Mouse (Mus musculus): ENCODE measurements at regions not wholly inside any gene's neighbourhood (a gene's known extent, or its start where the extent isn't known, plus 50 kb on each side); places are given as distances from the start of the nearest gene placed in this dataset.

DNA sequence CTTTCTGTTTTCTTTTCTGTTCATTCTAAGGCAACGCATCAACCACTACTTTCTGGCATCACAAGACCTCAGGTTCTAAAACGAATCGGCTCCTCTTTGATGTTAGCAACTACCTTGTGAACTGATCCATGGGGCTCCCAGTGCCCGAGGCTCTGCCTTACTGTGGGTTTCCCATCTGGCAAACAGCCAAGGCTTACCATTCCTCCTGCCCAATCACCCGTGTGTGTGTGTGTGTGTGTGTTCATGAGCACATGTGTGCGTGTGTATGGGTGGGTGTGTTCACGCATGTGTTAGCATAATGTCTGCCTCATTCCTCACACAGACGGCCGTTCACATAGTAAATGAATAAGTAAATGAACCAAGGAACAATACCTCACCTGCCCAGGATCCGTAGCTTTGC, 138.3 kb upstream of the Lpp start:
- DNase-seq (ENCODE audit: low read depth, low spot score), result no peak

DNA sequence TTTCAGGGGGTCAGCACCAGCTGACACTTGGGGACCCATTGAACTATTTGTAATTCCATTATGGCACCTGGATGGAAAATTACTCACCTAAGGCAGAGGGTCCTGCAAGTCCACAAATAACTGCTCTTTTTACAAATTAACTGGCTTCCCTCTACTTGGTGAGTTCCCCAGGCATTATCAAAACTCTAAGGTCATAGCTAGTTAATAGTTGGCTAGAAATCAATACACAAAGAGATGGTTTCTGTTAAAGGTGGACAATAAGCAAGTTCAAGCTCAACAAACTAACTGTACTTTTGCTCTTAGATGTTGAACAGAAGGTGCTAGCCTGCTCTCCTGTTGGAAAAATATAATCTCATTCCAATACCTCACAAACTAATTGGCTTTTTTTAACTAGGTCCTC, 138.7 kb upstream of the Lpp start:
- DNase-seq (ENCODE audit: low read depth, low spot score), result no peak

DNA sequence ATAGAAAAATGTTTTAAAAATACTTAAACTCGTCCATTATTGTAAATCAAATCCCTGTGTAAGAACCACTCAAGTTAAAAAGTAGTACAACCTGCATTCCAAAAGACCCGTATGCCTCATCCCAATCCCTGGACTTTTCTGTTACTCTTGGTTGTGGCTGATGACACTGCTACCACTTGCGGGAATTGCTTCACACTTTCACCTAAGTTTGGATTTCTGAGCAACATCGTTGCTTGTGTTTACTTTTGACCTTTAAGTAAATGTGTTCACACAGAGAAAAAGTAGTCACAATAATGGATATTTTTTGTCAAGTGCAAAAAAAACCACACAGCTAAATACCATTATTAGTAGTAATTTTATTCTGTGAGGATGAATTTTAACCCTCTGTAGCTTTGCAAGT, 139.2 kb upstream of the Lpp start:
- no peak for DNase-seq (ENCODE audit: low read depth, low spot score)

DNA sequence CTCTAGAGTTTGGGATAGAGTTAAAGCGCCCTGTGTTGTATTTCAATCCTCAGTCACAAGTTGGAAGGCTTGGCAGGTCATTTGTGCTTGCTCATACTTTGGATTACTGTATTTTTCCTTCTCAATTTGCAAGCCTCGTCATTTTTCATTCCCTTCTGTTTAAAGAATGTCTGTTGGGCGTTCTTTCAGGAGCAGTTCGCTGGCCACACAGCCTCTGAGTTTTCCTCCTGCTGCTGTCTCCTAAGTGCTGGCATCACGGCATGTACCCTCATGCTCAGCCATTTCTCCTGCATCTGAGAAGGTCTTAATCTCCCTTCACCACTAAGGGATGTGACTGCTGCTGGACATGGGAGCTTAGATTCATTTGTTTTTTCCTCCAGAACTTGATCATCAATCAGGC, 146.0 kb upstream of the Lpp start:
- no peak for DNase-seq (ENCODE audit: low read depth, low spot score)

DNA sequence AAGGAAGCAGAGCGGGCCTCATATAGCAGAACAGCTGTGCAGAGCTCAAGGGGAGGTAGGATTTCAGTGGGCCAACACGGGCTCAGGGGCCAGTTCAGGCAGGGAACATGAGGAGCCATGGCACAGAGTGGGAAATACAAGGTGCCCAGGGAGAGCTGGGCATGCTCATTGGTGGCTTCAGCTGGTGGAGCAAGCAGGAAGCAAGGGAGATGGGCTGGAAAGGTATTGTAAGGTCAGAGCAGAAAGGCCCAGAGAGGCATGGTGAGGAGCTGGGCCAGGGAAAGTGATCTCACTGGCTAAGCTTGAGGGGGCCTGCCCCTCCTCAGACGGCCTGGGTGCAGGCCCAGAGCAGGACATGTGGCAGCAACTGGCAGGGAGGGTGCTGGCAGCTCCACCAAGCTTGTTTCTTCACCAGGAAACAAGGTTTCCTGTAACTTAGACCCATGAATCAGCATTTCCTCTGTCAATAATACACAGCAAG, 155.2 kb upstream of the Lpp start:
- peak; percentile 20 for DNase-seq (ENCODE audit: low read depth, low spot score)

DNA sequence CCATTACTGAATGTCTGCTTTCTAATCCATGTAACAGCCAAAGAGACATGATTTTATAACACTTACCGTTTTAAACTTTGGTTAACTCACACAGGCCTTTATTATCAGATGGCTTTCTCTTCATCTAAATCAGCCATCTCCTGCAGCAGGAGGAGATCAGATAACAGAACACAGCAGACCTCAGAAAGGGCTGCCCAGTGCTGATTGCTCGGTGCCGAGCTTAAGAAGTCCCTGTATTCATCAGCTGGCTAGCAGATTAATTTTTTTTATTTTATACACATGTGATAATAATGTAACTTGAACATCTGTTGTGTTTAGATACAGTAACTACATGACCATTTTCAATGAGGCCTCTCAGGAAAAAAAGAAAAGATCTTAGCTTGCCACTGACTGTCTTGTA, 155.9 kb upstream of the Lpp start:
- DNase-seq (ENCODE audit: low read depth, low spot score), result no peak

DNA sequence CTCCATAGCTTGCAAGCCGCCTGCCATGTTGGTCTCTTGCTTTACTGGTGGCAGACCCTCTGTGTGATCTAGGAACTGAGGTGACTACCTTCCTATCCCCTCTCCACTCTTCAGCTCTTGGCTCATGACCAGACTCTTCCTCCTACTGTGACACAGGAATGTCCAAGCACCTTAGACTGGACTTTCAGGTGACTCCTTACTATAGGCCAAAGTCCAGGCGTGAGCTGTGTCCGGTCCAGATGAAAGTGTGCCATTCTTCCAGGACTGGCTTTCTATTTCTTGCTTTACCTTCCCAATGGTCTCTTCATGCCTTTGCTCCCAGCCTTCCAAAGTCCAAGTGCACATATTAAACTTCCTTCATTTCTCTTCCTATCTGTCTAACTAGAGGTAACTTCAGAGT, 156.3 kb upstream of the Lpp start:
- no peak for DNase-seq (ENCODE audit: low read depth, low spot score)

DNA sequence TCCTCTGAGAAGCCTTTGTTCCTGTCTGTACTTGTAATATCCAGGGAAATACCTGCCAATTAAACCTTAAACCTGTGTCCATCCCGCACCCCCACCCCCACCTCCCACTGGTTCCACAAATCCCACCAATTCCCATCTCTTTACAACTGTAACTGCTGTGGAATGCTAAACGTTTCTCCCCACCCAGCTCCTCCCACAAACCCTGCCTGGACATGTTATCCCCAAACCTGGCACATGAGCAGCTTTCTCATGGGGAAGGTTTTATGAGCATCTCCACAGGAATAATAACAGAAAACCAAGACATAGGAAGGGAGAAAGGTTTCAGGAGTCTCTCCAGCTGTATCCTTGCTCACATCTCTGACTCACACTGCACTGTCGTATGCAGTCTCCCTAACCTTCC, 156.8 kb upstream of the Lpp start:
- no peak for DNase-seq (ENCODE audit: low read depth, low spot score)

DNA sequence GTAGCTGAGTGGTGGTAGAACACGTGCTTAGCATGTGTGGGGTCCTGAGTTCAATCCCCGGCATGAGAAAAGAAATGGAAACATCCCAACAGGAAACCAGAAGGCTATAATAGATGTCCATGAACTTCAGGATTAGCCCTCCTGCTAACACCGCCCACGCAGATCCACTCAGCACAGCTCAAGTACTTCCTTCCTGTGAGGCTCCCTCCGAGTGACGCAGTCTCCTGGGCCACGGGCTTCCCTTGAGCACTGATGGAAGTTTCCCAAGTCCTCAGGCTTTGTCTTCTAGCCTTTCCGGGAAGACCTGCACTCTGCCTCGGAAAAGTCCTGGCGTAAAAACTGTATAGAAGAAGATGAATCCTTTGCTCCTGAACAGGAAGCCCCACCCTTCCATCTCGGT, 158.5 kb upstream of the Lpp start:
- no peak for DNase-seq (ENCODE audit: low read depth, low spot score)

DNA sequence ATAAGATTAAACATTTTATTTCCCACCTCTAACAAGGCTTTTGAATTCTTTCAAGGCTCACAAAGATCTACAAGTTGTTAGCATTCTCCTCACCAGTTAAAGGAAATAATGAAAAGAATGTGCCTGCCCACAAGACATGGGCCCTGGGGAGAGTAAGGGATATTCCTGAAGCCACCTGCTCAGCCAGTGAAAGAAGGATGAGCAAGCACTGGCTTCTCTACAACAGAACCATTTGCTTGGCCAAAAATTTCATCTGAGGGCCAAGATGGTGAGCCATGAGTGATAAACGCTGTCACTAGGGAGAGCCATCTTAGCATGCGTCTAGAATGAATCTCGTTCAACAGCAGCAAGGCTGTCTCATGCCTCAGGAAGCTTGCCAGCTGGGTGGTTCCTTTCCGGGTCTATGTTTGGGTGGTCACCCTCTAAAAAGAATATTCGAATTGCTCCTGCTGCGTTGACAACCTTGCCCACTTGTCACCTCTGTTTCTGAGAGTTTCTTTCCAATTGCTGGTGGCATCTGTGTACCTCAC, 161.2 kb upstream of the Lpp start:
- DNase-seq (ENCODE audit: low read depth, low spot score), result peak; percentile 31

DNA sequence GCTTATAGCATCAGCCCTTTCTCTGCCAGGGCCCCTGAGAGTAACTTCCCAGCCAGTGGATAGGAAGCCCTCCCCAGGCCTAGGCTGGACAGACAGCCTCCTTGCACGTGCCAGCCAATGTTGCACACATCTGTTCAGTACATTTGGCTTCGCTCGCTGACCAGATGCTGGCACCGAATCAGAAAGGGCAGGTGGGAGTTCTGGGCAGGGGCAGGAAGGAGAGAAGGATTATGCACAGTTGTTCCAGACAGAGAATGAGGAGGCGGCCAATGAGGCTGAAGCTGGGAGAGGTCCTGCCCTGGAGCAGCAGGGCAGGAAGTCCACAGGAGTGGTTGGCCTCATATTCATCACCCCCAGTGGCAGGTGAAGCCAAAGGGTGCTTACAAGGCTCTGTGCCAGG, 161.8 kb upstream of the Lpp start:
- DNase-seq (ENCODE audit: low read depth, low spot score), result no peak

DNA sequence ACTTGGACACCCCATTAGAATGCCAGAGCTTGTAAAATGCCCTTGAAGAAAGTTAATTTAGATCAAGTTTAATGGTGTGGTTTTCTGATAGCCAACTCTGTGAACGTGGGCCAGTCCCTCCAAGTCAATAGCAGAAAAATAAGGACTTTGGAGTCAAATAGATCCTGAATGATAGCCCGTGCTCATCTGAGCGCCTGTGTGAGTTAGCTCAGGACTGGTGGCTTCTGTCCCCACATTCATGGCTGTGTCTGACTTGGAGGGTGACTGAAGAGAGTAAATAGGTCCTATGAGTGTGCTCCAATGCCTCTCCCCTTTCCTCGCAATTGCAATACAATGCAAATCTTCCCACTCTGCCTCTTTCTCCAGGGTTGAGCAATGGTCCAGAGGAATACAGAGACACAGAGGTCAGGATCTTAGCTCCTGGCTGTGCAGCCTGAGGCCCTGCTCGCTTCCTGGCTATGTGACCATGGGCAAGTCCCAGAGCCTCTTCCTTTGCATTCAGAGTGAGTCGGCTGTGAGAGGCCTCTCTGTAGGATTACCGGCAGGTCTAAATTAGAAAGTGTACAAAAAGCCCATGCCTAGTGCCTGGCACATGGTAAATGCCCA, 164.2 kb upstream of the Lpp start:
- no peak for DNase-seq (ENCODE audit: low read depth, low spot score)

DNA sequence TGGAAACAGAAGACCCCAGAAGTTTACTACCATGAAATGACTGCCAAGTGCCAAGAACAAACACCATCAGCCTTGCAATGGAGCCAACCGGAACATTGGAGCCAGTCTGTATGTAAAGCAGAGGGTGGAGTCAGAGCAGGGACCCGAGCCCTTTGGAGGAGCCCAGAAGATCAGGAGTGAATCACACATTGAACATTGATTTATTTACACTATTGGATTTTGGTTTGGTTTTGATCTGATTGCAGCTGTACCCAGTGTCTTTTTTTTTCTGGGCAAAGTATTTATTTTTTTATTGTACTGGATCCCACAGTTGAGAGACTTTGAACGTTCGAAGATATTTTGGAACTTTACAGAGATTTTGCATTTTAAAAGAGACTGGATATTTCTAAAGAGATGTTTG, 167.4 kb upstream of the Lpp start:
- no peak for DNase-seq (ENCODE audit: low read depth, low spot score)

DNA sequence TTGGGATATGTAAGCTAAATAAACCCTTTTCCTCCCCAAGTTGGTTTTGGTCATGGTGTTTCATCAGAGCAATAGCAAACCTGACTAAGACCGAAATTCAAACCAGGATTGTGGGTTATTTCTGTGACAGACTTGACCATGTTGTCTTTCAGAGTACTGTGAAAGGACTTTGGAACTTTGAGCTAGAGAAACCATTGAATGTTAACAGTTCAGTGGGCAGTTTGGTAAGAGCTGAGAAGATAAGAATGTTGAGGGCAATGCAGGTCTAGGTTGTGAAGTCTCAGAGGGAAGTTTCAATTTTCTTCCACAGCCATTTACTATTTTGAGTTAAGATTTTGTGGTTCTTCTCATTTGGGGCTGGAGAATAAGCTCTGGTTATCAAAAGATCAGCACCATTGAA, 168.2 kb upstream of the Lpp start:
- DNase-seq (ENCODE audit: low read depth, low spot score), result no peak

DNA sequence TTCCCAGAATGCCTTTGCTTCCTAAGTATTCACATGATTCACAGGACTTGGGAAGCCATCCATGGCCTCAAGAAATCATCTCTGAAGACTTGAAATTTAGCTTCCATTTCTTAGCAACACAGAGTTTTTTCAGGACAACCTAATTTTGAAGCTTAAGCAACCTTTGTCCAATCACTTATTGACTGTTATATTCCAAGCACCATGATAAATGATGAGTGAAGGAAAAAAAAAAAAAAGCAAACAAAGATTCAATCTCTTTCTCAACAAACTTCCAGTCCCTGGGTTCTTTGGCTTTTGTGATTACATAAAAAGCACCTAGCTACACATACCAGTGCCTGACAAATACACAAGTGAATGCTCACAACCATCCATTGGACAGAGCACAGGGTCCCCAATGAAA, 169.4 kb upstream of the Lpp start:
- DNase-seq (ENCODE audit: low read depth, low spot score), result no peak

DNA sequence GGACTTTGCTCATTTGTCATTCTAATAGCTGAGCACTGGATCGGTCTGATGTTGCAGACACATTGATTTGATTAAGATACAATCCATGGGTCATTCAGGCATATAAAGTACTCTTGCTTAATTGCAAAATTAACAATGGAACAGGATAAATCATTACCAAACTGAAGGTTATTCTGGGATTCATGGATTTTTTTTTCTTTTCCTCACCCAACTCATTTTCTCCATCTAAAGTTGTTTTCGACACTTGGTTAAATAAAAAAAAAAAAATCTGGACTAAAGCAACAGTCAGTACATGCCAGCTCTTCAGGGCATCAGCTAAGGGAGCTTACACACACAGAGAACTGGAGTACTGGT, 169.8 kb upstream of the Lpp start:
- DNase-seq (ENCODE audit: low read depth, low spot score), result no peak

DNA sequence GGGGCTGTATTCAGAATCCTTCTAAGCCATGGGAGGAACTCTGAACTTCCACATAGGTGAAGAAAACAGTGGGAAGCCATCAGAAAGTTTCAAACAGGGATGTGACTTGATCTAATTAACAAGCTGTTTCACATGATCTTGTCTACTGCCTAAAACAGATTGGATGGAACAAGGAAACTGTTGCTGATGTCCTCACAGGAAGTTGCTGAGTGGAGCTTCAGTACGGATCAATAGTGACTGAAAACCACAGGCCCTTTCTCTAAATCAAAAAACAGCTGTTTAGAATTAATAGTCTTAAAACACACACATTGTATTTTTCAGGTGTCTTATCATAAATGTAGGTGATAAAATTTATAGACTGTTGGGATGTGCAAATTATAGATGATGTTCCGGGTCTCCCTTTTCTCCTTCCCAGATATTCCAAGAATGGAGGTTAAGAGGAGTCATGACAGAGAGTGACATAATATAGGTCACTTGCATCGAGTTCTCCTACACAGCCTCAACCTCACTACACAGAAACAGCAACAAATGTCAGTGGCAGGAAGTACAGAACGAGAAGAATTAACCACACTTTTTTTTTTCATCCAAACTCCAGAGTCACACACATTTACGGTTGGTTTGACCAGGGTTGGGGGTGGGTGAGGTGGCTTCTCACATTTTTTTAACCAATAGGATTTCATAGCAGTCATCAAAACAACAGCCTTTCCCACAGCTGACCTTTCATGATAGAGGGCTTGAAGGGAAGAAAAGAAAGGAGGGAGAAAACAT, 170.4 kb upstream of the Lpp start:
- DNase-seq (ENCODE audit: low read depth, low spot score), result no peak

DNA sequence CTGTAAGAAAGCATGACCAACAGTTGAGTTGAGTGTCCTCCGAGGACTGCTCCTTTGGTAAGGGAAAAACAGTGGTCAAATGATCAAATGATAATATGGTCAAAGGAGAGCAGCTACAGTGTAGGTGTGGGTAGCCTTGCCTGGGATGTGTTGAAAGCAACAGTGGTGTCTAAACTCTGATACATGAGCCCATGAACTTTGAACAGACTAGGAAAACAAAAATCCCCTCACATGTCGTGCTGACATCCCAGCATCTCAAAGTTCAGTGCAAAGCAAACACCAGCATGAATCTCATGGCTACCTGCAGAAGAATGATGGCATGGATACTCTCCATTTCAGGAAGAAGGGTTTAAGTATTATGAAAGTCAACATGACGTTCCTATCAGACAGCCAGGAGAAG, 171.3 kb upstream of the Lpp start:
- no peak for DNase-seq (ENCODE audit: low read depth, low spot score)

DNA sequence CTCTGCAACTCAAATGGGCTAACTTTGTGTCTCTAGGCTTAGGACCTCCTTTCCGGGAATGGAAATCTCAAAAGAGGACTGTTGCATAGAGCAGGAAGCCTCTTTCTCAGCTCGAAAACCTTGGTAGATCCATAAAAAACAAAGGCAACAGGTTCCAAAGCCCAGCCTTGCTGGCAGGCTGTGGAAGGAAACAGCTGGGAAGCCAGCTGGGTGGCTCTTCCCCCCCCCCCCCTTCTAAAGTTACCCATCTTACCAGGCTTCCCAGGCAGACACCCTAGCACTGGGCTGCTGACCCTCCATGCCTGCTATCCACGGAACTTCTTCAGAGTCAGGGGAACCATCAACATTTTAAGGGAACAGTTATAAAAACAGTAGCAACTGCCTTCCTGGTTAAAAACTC, 172.7 kb upstream of the Lpp start:
- no peak for DNase-seq (ENCODE audit: low read depth, low spot score)

DNA sequence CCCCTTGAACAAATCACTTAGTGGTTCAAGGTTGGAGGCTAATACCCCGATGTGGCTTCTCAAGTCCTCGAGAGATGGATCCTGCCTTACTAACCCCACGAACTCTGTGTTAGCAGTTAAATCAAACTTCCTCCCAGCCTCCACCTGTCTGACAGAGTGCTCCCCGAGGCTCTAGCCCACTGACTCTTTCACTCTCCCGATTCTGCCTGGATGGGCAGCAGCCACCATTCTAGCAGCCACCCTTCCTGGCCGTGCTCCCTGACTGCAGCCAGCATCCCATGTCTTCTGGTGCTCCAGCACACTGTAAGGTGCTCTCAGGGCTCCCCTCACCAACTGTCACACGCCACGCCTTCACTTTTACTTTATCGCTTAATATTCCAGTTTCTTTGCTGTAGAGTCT, 173.6 kb upstream of the Lpp start:
- DNase-seq (ENCODE audit: low read depth, low spot score), result no peak

DNA sequence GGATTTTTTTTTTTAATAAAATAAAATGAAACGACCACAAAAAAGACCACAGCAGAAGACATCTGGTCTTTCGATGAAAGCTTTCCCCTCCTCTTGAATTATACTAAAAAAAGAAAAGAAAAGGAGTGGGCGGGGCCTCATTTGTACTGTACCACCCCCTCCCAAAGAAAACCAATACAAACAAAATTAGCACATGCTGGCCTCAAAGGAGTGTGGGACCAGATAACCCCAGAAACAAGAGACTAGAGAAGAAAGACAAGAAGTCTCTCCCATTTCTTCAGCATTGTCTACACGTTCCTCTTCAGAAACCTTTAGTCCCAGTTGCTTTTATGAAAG, 174.5 kb upstream of the Lpp start:
- DNase-seq (ENCODE audit: low read depth, low spot score), result no peak

DNA sequence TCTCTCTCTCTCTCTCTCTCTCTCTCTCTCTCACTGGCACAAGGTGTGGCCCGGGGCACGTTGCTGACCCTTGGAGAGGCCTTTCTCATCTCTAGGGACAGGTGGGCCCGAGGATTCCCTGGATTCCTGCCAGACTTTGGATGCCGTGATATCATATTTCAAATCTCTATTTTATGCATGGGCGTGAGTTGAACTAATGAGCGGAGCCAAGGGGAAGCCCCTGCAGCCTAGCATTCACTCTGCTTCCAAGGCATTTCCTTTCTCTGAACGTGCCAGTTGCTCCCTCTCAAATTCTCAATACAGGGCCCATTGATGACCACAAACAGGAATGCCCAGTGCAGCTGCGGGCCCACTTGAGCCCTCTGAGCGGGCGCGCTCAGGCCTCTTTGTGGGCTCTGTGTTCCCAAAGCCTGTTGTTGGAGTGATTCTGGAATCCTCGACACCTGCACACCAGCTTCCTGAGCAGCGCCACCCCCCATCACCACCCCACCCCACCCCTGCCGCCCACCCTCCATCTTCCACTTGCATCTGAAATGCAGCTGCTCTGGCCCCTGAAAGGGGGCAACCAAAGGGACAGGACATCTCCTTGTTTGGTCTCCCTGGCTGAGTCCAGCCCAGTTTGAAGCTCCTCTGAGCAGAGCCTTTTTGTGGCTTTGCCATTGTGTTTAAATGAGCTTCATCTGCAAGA, 175.0 kb upstream of the Lpp start:
- DNase-seq (ENCODE audit: low read depth, low spot score), result peak; percentile 16

DNA sequence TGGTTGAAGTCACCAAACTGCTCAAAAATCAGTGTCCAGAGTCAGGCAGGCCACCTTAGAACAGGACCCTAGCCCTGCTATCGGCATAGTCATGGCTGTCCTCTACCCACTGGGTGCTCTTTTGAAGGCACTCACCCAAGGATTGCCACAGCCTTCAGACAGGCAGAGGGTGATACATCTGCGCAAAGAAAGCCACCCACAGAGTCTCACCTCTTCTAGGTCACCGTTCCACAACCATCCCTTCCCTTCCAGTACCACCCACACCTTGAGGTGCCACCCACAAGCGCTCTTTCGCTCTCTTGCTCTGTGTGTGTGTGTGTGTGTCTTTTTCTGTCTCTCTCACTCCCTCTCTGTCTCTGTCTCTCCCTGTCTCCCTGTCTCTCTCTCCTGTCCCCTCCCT, 176.5 kb upstream of the Lpp start:
- peak; percentile 49 for DNase-seq (ENCODE audit: low read depth, low spot score)

All from brain, adult 2 months (tissue).